Mouse (Mus musculus) lung, postnatal 0 days (tissue): ENCODE data around the gene Ift43.

Experiments
- CTCF ChIP-seq: IDR thresholded peaks from 2 replicates; pipeline ENCODE4 v1.5.1; 2016; ENCODE audit warnings: antibody characterized with exemption, mild to moderate bottlenecking
- EP300 ChIP-seq: IDR thresholded peaks from 2 replicates; pipeline ENCODE4 v1.6.1; 2016; ENCODE audit warnings: antibody characterized with exemption, mild to moderate bottlenecking, control low read depth

- TF ChIP-seq EP300 (no peak), CTCF (no peak)
Measured at GRCm38 (mm10) chr12:86095806-86096205, 13.5 kb downstream of the Ift43 start.
